Mouse (Mus musculus): Measurements from ENCODE around the gene Snx5. TPM values are rescaled to one million over a fixed set of nuclear protein-coding genes. Genes with fewer than 3 reads are reported as not detected.

Gene Snx5
- total RNA-seq (2015; ENCODE audit: low replicate concordance) = 57.5 and 85.5 TPM in 2 replicates
- 58.0 and 74.6 TPM in 2 replicates for total RNA-seq (2017; ENCODE audit: low replicate concordance)

DNA sequence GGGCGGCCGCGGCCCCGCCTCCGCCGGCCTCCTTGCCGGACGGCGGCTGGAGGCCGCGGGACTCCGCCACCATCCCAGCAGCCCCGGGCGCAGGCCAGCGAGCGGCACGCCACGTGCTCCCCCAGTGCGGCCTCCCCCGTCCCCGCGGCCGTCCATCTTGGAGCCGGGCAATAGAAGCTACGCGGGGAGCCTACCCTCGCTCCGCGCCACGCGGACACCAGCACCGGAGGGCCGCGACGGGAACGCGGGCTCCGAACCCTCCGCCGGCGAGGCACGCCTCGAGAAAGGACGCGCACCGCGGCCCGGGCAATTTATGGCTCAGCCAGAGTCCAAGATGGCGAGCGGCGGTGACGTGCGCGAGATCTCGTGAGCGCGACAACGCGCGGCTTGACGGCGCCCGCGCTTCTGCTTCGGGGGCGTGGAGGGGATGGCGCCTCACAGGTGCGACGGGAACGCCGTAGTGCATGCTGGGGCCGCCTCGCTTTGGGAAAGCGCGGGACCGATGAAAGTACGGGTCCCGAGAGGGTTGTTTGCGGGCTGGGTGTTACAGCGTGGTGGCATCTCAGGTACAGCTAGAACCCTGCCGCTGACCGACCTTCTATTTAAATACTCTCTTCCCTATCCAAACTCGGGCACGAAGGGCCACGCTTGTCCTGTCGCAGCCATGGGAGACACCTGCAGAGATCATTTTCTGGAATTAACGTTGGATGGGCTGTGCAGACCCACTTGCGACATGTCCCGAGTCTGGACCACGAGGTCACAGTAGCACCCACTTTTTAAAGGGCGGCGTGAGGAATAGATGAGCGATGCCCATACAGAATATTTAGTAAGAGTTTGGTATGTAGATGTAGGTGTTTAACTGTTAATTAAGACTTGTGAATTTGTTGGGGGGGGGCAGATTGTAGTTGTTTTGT, at the start of gene Snx5, which contains the start of gene Mgme1:
Gene Snx5 (minus strand): TSS at position 400 of the 914 bp plus-strand sequence.
Gene Mgme1 (plus strand): TSS at position 157 of the 914 bp plus-strand sequence.
- ATAC-seq (replicated peaks; ENCODE audit: low FRiP score, poor library complexity, severe bottlenecking) = peak; percentile 94

DNA sequence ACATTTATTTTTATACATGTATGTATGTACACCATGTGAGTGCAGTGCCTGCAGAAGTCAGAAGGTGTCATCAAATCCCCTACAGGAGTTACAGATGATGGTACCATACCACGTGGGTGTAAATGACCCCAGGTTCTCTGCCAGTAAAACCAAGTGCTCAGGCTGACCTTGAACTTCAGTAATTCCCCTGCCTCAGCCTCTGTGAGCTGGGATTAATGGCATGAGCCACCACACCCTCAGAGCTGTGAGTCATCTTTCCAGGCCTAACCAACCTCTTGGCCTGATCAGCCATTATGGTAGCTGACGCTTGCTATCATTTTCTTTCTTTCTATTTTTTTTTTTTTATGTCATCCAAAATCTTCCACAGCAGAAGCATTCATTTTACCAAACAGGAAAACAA, 40.7 kb upstream of the Snx5 start:
- no peak for ATAC-seq (replicated peaks; ENCODE audit: low FRiP score, poor library complexity, severe bottlenecking)

DNA sequence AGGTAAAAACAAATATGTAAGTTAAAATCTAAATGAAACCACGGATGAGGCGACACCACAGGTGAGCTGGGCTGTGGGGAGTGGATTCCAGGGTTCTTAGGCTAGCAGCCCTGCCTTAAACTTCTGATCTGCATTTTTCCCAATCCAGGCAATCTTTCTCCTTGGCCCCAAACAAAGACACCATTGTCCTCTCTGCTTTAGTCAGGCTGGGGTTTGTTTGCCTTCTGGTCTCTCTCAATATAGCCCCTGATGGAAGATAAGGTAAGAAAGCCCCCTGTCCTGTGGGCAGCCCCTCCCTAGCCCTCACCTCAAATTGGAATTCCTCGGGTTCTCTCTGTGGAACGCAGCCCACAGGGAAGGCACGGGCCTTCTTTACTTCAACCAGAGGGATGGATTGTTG, 39.6 kb upstream of the Snx5 start:
- ATAC-seq (replicated peaks; ENCODE audit: low FRiP score, poor library complexity, severe bottlenecking) = no peak

DNA sequence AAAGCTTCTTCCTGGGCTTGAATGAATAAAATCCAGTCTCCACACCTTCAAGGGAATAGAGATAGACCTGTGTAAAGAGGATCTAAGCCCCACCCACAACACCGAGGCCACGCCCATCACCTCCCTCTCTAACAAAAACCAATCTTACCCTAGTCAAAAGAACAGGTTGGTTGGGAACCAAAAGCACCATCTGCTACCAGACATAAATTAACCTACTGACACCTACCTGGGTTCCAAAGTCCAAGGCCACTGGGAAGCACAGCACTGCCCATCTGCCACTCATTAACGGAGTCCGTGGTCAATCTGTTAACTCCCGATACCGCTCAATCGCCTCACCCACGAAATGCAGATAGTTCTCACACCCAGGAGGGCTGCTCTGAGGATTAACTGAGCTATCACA, 37.9 kb upstream of the Snx5 start:
- no peak for ATAC-seq (replicated peaks; ENCODE audit: low FRiP score, poor library complexity, severe bottlenecking)

DNA sequence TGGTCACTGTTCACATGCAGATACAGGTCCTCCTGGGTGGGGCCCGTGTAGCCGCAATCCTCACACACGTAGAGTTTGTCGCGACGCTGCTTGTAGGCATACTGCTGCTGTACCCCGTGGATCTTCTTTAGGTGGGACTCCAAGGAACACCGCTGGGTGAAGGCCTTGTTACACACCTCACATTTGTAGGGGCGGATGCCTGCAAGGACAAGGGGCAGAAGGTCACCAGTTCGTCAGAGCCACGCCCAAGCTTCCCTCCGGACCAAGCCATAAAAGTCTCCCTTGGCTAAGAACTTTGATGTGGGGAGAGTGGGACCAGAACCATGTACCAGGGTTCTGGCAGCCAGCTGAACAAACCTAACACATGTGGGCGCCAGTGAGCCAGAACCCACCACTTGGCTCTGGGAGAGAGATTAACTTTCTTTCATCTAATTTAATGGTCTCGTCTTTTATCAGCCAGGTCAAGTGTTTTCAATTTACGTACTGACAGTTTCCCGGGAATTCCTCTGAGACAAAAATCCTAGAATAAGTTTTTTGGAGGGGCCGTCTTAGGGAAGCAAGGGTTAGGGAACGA, 35.1 kb upstream of the Snx5 start:
- ATAC-seq (replicated peaks; ENCODE audit: low FRiP score, poor library complexity, severe bottlenecking) = no peak

DNA sequence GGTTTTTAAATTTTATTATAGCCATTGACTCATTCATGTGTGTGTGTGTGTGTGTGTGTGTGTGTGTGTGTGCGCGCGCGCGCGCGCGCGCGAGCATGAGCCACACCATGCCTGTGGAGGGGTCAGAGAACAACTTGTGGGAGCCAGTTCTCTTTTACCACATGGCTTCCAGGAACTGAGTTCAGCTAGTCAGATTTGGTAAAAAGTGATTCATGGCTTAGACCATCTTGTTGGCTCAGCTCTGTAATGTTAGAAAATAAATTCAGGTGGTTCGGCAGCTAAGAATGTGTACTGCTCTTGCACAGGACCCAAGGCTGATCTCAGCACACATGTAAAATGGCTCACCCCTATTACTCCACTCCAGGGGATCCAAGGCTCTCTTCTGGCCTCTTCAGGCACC, 30.4 kb upstream of the Snx5 start:
- no peak for ATAC-seq (replicated peaks; ENCODE audit: low FRiP score, poor library complexity, severe bottlenecking)

DNA sequence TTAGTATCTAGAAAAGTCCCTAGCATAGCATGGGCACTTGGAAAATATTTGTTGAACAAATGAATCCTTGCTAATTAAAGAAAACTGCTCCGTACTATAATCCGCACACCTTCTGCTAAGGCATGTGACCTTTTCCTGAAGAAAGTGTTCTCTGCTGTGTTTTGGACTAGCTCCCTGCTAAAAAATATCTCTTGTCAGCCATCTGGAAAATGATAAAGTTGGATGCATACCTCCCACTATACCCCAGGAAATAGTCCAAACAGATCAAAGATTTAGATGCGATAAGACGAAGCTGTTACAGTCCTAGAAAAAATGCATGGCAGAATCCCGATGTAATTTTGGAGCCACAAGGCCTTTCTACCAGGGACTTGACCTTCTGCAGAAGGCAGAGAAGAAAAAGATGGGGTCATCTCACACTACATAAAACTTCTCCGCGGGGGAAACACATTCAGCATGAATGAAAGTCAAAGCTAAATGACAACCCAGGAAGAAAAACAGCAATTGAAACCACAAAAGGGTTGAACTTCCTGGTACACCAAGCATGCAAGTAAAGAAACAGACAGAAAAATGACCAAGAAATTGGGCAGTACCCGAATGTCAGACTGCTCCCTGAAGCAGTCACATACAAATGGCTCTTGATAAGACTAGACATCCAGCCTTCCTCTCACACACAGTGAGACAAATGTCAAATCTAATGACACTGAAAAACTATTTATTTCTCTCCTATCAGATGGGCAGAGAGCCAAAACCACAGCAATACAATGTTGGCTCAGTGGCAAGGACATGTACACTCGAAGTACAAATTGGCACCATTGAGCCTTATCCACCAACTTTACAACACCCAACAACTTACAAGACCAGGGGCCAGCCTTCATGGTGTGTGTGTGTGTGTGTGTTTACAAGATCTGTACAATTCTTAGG, 29.3 kb upstream of the Snx5 start:
- ATAC-seq (replicated peaks; ENCODE audit: low FRiP score, poor library complexity, severe bottlenecking) = no peak

DNA sequence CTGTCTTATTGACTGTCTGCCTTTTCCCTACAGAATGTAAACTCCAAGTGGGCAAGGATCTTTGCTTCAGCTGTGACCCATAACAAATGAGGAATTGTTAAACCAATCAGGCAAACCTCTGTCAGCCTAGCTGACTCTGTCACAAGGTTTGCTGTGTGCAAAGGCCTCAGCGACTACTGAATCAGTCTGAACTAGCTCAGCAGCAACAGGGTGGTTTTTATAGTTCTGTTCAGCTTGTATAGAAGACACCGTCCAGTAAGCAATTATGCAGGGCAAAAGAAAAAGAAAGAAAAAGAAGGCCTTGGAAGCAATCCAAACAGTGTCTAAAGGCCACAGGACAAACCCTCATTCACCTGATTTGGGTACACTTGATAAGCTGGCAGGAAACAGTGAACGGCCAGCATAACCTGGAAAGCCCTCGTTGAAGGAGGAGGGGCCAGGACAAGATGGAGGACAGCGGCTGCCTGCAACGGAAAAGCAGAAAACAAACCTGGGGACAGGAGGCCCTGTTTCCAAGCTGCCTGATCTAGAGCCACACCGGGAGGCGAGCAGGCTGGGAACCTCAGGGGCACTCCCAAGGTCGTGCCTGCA, 24.5 kb upstream of the Snx5 start:
- no peak for ATAC-seq (replicated peaks; ENCODE audit: low FRiP score, poor library complexity, severe bottlenecking)

DNA sequence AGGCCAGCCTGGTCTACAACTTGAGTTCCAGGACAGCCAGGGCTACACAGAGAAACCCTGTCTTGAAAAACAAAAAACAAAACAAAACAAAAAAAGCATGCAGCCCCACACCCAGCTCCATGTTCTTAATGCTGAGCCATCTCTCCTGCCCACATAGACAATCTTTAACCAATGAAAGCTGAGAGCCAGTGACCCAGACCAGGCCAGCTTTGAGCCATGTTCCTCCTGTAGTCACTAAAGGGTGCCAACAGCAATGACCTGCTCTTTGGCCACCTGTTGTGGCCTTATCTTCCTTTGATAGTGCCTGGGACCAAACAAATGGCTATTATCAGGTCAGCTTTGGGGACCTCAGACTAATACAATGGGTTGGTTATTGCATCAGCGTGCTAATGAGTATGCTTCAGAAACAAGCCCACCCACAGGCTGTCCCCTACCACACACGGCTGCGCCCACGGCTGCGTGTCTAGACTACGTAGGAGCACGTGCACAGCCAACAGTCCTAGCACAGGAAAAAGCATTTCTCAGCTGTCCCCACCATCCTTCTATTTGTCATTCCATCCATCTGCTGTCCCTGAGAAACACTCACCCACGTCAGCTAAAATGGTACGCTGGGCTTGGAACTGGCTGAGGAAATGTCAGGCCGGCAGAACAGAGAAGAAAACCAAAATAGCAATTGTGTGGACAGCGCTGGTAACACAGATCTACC, 21.0 kb upstream of the Snx5 start:
- ATAC-seq (replicated peaks; ENCODE audit: low FRiP score, poor library complexity, severe bottlenecking) = no peak

DNA sequence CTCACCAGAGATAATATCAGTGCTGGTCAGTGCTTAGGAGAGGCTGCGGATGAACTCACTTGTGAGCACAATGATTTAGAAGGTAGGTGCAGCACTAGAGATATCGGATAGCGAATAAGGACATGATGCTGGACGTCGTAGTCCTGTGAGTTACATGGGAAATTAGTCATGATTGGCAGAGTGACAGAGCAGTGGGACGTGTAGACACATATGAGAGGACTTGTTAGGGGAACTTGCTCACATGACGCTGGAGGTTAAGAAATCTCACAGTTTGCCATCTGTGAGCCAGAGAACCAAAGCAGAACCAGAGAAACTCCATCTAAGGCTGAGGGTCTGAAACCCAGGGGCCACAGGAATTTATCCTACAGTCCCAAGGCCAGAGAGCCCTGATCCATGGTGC, 19.6 kb upstream of the Snx5 start:
- no peak for ATAC-seq (replicated peaks; ENCODE audit: low FRiP score, poor library complexity, severe bottlenecking)

DNA sequence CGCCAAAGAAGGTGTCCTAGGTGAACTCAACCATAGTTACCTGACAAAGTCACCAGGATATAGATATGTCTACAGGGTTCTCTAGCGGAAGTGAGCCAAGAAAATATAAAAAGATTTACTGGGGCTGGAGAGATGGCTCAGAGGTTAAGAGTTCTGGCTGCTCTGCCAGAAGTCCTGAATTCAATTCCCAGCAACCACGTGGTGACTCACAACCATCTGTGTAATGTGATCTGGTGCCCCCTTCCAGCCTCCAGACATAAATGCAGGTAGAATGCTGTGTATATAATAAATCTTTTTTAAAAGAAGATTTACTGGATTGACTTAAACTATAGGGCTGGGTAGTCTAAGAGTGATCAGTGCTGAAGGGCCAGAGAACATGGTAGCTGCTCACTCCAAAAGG, 10.7 kb upstream of the Snx5 start:
- no peak for ATAC-seq (replicated peaks; ENCODE audit: low FRiP score, poor library complexity, severe bottlenecking)

DNA sequence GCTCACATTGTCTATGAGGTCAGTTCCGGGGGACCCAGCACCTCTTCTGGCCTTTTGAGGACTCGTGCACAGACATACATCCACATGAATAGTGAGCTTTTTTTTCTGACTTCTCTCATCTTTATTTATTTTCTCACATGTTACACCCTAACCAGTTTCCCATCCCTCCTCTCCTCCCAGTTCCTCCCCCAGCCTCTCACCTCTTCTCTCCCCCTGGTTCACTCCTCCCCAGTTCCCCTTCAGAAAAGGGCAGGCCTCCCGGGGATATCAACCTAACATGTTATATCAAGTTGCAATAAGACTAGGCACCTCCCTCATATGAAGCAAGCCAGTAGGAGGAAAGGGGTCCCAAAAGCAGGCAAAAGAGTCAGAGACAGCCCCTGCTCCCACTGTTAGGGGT, 9.9 kb upstream of the Snx5 start:
- ATAC-seq (replicated peaks; ENCODE audit: low FRiP score, poor library complexity, severe bottlenecking) = no peak

DNA sequence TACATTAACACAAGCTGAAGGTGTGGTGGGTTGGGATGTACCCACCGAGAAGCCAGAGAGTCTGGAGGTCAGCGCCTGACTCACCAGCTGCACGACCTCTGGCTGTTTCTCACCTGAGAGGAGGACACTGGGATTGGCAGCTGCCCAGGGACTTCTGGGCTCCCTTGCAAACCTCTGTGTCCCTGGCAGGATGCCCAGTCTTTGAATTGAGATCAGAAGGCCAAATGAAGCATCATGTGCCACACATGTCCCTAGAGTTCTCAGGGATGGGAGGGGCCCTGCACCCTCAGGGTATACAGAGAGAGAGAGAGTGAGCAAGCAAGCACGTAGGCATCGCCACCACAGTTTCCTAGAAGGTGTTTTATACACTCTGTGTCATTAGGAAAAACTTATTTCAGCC, 9.0 kb upstream of the Snx5 start:
- ATAC-seq (replicated peaks; ENCODE audit: low FRiP score, poor library complexity, severe bottlenecking) = no peak

DNA sequence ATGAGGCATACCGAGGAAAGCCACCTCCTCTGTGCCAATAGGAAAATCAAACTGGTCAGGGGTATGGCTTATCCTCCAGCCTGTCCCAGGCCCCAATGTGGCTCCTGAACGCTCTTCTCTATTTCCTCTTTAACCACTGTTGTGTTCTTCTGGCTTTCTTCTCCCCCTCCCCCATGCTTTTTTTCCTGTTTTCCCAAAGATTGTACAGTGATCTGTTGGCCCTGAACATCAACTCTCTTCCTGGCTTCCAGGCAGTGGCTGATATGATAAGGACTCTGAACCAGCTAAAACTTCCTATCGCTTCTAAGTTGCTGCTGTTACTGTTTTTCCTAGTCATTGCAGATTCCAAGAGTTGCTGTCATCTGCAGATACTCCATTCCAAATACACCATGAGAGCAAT, 6.2 kb upstream of the Snx5 start:
- no peak for ATAC-seq (replicated peaks; ENCODE audit: low FRiP score, poor library complexity, severe bottlenecking)

DNA sequence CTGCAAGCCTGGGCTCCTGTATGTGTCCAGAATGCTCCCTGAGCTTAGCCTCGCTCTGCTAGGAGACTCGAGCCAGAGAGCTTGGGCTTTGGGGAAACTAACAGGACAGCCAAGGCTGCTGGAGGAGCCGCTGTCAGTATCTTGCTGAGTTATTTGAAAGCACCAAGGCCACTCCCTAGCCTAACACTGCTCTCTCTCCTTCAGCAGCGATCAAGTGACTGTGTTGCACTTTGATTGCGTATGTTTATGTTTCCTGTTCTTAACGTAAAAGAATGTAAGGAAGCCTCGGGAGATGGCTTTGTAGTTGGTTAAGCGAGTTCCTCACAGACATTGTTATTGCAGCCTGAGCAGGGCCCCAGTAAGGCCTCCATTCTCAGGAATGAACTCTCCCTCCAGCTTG, 4.0 kb upstream of the Snx5 start:
- no peak for ATAC-seq (replicated peaks; ENCODE audit: low FRiP score, poor library complexity, severe bottlenecking)

DNA sequence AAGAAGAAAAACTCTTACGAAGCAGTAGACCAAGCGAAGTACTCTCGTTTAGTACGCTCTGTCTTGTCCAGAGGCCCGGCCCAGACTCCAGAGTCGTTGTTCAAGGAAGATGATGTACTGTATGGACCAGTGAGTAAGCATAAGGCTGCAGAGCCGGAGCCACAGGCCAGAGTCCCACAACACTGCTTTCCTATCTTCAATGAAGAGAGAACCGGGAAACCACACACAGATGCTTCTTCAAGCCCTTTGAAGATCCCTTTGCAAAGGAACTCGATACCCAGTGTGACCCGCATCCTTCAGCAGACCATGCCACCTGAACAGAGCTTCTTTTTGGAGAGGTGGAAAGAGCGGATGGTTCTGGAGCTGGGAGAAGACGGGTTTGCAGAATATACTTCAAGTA, 1.4 kb upstream of the Snx5 start:
- ATAC-seq (replicated peaks; ENCODE audit: low FRiP score, poor library complexity, severe bottlenecking) = no peak

DNA sequence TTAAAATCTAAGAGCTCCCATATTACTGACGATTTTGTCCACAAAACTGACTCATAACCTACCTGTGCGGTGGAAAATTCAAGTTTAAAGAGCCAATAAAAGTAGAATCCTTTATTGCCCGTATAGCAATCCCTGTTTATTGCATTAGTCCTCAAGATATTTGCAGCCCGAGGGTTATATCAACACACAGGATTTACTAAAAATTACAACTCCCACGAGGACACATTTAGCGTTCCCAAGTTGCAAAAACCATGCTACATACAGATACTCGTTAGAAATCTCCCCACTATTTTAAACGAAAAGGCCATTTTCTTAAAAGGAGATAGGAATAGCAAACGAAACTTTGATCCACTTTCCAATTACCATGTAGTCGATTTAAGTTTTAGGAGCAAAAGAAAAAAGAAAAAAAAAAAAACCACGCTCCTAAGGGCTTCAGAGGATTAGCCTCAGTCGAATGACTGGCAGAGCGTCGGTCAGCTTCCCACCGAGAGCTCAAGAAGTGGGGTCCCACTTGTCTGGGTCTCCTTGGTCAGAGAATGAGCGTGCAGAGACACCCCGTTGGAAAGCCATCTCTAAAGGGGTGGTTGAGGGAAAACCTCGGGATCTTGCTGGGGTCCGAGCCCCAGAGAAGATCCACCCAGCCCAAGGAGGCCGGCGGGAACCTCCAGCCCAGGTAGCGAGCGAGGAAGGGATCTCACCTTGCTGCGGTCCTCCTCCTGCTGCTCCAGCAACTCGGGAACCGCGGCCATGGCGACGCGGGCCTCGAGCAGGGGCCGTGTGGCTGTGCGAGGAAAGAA, 829 bp downstream of the Snx5 start:
- peak; percentile 23 for ATAC-seq (replicated peaks; ENCODE audit: low FRiP score, poor library complexity, severe bottlenecking)

DNA sequence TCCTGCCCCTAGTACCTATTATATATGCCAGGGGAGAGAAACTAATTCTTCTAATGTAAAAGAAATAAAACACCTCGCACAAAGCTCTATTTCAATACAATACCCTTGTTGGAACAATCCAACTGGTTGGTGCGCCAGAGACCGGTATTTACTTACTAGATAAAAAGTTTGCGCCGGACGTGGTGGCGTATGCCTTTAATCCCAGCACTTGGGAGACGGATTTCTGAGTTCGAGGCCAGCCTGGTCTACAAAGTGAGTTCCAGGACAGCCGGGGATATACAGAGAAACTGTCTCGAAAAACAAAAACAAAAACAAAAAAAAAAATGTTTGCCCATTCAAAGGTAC, 1.4 kb downstream of the Snx5 start:
- no peak for ATAC-seq (replicated peaks; ENCODE audit: low FRiP score, poor library complexity, severe bottlenecking)
